Mouse (Mus musculus) CH12.LX (cell line): ENCODE results near the gene Gria4. TPM values are rescaled to one million over a fixed set of nuclear protein-coding genes. Genes with fewer than 3 reads are reported as not detected.

Source experiments
- DNase-seq: peaks from one replicate; pipeline ENCODE4 v3.0.0-alpha.2; 2013; ENCODE audit errors: extremely low read depth
- H3K27ac ChIP-seq: 2 replicates; pipeline ENCODE4 v1.5.1; 2012; ENCODE audit warnings: low read depth, mild to moderate bottlenecking, control low read depth, moderate library complexity; ENCODE audit not compliant: insufficient read depth
- H3K27me3 ChIP-seq: replicated peaks from 2 replicates; pipeline ENCODE3; 2012; ENCODE audit warnings: inconsistent platforms
- H3K36me3 ChIP-seq, 2 experiments: replicated peaks in 1 of 2; 2 replicates each; pipeline versions ENCODE3 to v1.6.1; 2012; ENCODE audit warnings: inconsistent platforms in 1 of 2, low read length in 1 of 2, mild to moderate bottlenecking in 1 of 2, mixed read lengths in 1 of 2, moderate library complexity in 1 of 2; ENCODE audit not compliant: control insufficient read depth in 1 of 2, insufficient read depth in 1 of 2
- H3K4me1 ChIP-seq, 2 experiments: 2 replicates each; pipeline ENCODE4 v1.6.1; 2012; ENCODE audit warnings: inconsistent platforms in 1 of 2, moderate library complexity in 1 of 2; ENCODE audit not compliant: insufficient read depth in 2 of 2, control insufficient read depth in 1 of 2
- H3K4me2 ChIP-seq: 2 replicates; pipeline ENCODE4 v1.6.1; 2012; ENCODE audit warnings: low read depth, mild to moderate bottlenecking, control low read depth; ENCODE audit not compliant: poor library complexity, insufficient read depth, severe bottlenecking
- H3K4me3 ChIP-seq, 3 experiments: fragments of 150-350 bp in 1 of 3; sonication (generic) in 1 of 3; replicated peaks in 1 of 3; 2 replicates each; pipeline versions ENCODE3 to v1.5.1; 2011 to 2012; ENCODE audit warnings: low read depth in 2 of 3, low read length in 2 of 3, mild to moderate bottlenecking in 2 of 3, moderate library complexity in 2 of 3, control low read depth in 1 of 3, improper control_type of control experiment in 1 of 3, inconsistent platforms in 1 of 3, mixed read lengths in 1 of 3; ENCODE audit not compliant: poor library complexity in 1 of 3
- H3K79me2 ChIP-seq: replicated peaks from 2 replicates; pipeline ENCODE4 v1.6.1; 2012; ENCODE audit warnings: mild to moderate bottlenecking, moderate library complexity; ENCODE audit not compliant: control insufficient read depth, poor library complexity, insufficient read depth, severe bottlenecking; ENCODE audit errors: extremely low read depth
- H3K9ac ChIP-seq: 2 replicates; pipeline ENCODE4 v1.6.1; 2012; ENCODE audit warnings: low read depth, mild to moderate bottlenecking, control low read depth, moderate library complexity; ENCODE audit not compliant: insufficient read depth
- H3K9me3 ChIP-seq: replicated peaks from 2 replicates; pipeline ENCODE3; 2012; ENCODE audit warnings: low read length, inconsistent platforms, mixed read lengths
- BHLHE40 ChIP-seq: IDR thresholded peaks from 2 replicates; pipeline ENCODE4 v1.6.1; 2011; ENCODE audit warnings: mild to moderate bottlenecking, low read depth, low read length, improper control_type of control experiment
- CHD2 ChIP-seq: IDR thresholded peaks from 2 replicates; pipeline ENCODE4 v1.6.1; 2011; ENCODE audit warnings: low read length, improper control_type of control experiment
- CTCF ChIP-seq, 2 experiments: IDR thresholded peaks in 1 of 2; conservative IDR thresholded peaks in 1 of 2; 2 replicates each; pipeline ENCODE4 v1.5.1; 2011 to 2012; ENCODE audit warnings: low read depth in 2 of 2, low read length in 2 of 2, improper control_type of control experiment in 1 of 2, inconsistent platforms in 1 of 2, mild to moderate bottlenecking in 1 of 2, moderate library complexity in 1 of 2
- E2F4 ChIP-seq: IDR thresholded peaks from 2 replicates; pipeline ENCODE4 v1.6.1; 2011; ENCODE audit warnings: low read depth, low read length, improper control_type of control experiment; ENCODE audit not compliant: insufficient replicate concordance
- ELF1 ChIP-seq: IDR thresholded peaks from 2 replicates; pipeline ENCODE4 v1.6.1; 2014; ENCODE audit warnings: low read depth, mild to moderate bottlenecking, inconsistent platforms, low read length, improper control_type of control experiment
- EP300 ChIP-seq: IDR thresholded peaks from 2 replicates; pipeline ENCODE4 v1.6.1; 2011; ENCODE audit warnings: low read length, improper control_type of control experiment
- ETS1 ChIP-seq: conservative IDR thresholded peaks from 2 replicates; pipeline ENCODE4 v1.6.1; 2012; ENCODE audit warnings: low read depth, mild to moderate bottlenecking, inconsistent platforms, low read length, improper control_type of control experiment, moderate library complexity
- GABPA ChIP-seq: IDR thresholded peaks from 2 replicates; pipeline ENCODE4 v1.6.1; 2012; ENCODE audit warnings: low read depth, low read length, improper control_type of control experiment, inconsistent platforms; ENCODE audit not compliant: insufficient replicate concordance
- IRF4 ChIP-seq: IDR thresholded peaks from 2 replicates; pipeline ENCODE4 v1.6.1; 2014; ENCODE audit warnings: low read depth, mild to moderate bottlenecking, inconsistent platforms, low read length, improper control_type of control experiment
- JUND ChIP-seq: conservative IDR thresholded peaks from 2 replicates; pipeline ENCODE4 v1.6.1; 2011; ENCODE audit warnings: low read depth, low read length, improper control_type of control experiment
- KAT2A ChIP-seq: IDR thresholded peaks from 2 replicates; pipeline ENCODE4 v1.6.1; 2012; ENCODE audit warnings: low read length, improper control_type of control experiment, inconsistent platforms; ENCODE audit not compliant: insufficient replicate concordance
- MAFK ChIP-seq: IDR thresholded peaks from 2 replicates; pipeline ENCODE4 v1.6.1; 2011; ENCODE audit warnings: low read length, improper control_type of control experiment; ENCODE audit not compliant: insufficient replicate concordance
- MAX ChIP-seq: IDR thresholded peaks from 2 replicates; pipeline ENCODE4 v1.6.1; 2011; ENCODE audit warnings: low read length, improper control_type of control experiment
- MAZ ChIP-seq: IDR thresholded peaks from 2 replicates; pipeline ENCODE4 v1.6.1; 2012; ENCODE audit warnings: low read depth, mild to moderate bottlenecking, inconsistent platforms, low read length, improper control_type of control experiment, moderate library complexity
- MEF2A ChIP-seq: IDR thresholded peaks from 2 replicates; pipeline ENCODE4 v1.6.1; 2014; ENCODE audit warnings: low read depth, mild to moderate bottlenecking, inconsistent platforms, low read length, improper control_type of control experiment, borderline replicate concordance
- NELFE ChIP-seq: IDR thresholded peaks from 2 replicates; pipeline ENCODE4 v1.6.1; 2011; ENCODE audit warnings: low read depth, low read length, improper control_type of control experiment
- PAX5 ChIP-seq: IDR thresholded peaks from 2 replicates; pipeline ENCODE4 v1.6.1; 2012; ENCODE audit warnings: low read length, inconsistent platforms, mixed read lengths
- POLR2A ChIP-seq: IDR thresholded peaks from 2 replicates; pipeline ENCODE4 v1.6.1; 2011; ENCODE audit warnings: low read depth, mild to moderate bottlenecking, improper control_type of control experiment, low read length
- POLR2AphosphoS2 ChIP-seq: IDR thresholded peaks from 2 replicates; pipeline ENCODE4 v1.6.1; 2011; ENCODE audit warnings: low read depth, low read length, improper control_type of control experiment
- RAD21 ChIP-seq: IDR thresholded peaks from 2 replicates; pipeline ENCODE4 v1.6.1; 2011; ENCODE audit warnings: low read depth, mild to moderate bottlenecking, low read length, improper control_type of control experiment, moderate library complexity
- SMC3 ChIP-seq: IDR thresholded peaks from 2 replicates; pipeline ENCODE4 v1.6.1; 2011; ENCODE audit warnings: low read depth, low read length, improper control_type of control experiment
- TBP ChIP-seq: conservative IDR thresholded peaks from 2 replicates; pipeline ENCODE4 v1.6.1; 2011; ENCODE audit warnings: low read depth, low read length, improper control_type of control experiment
- TCF12 ChIP-seq: IDR thresholded peaks from 2 replicates; pipeline ENCODE4 v1.6.1; 2014; ENCODE audit warnings: low read depth, mild to moderate bottlenecking, inconsistent platforms, low read length, improper control_type of control experiment
- USF1 ChIP-seq: IDR thresholded peaks from 2 replicates; pipeline ENCODE4 v1.6.1; 2014; ENCODE audit warnings: low read depth, mild to moderate bottlenecking, inconsistent platforms, low read length, improper control_type of control experiment
- ZC3H11A ChIP-seq: IDR thresholded peaks from 2 replicates; pipeline ENCODE4 v1.6.1; 2012; ENCODE audit warnings: low read depth, mild to moderate bottlenecking, inconsistent platforms, low read length, improper control_type of control experiment
- ZKSCAN1 ChIP-seq: IDR thresholded peaks from 2 replicates; pipeline ENCODE4 v1.6.1; 2012; ENCODE audit warnings: low read depth, inconsistent platforms, low read length, improper control_type of control experiment, borderline replicate concordance
- ZMIZ1 ChIP-seq: IDR thresholded peaks from 2 replicates; pipeline ENCODE4 v1.6.1; 2012; ENCODE audit warnings: low read depth, mild to moderate bottlenecking, inconsistent platforms, low read length, improper control_type of control experiment
- ZNF384 ChIP-seq: IDR thresholded peaks from 2 replicates; pipeline ENCODE4 v1.6.1; 2012; ENCODE audit warnings: low read depth, low read length, improper control_type of control experiment, inconsistent platforms
- dilution Hi-C: fragments of 300-500 bp; cut with MboI; formaldehyde crosslinking; loops from 2 replicates; pipeline ENCODE4 v1.14.3; 2020; ENCODE audit warnings: low sequenced_read_pairs; ENCODE audit not compliant: extremely low pct_unique_long_range_greater_than_20kb, extremely low pct_ligation_motif_present
- in situ Hi-C: fragments of 300-500 bp; cut with MboI; formaldehyde crosslinking; loops from 3 replicates; pipeline ENCODE4 v1.14.3; 2019; ENCODE audit warnings: low sequenced_read_pairs, low pct_ligation_motif_present, low pct_unique_long_range_greater_than_20kb, mixed read lengths
- polyA plus RNA-seq: library from polyadenylated mRNA; unstranded; fragments of >175 nt; gene quantifications from 2 replicates; pipeline ENCODE4 v1.2.1, GENCODE M21; 2012; ENCODE audit warnings: low read depth; ENCODE audit not compliant: insufficient read length
- total RNA-seq, 2 experiments: library from RNA; depleted of rRNA; stranded (reverse); fragments of 300-350 nt in 1 of 2; fragments of >200 nt in 1 of 2; gene quantifications; 2 replicates each; pipeline ENCODE4 v1.2.3; 2012 to 2014

Gria4 gene
- total and polyA plus RNA-seq, 3 experiments: not detected

GRCm38 (mm10) chr9:4662421-4662820, 133.6 kb downstream of the Gria4 start:
- no peaks in the 10 kb centered on the region for H3K36me3 ChIP-seq
- H3K9ac ChIP-seq: no peak overlapping the region
- H3K4me3 ChIP-seq: no peak overlapping the region
- in situ Hi-C loops (no loop called here), dilution Hi-C loops (no loop called here)
- TF ChIP-seq MEF2A (no peak), MAZ (no peak), GABPA (no peak), ZKSCAN1 (no peak), TCF12 (no peak), EP300 (no peak), ZNF384 (no peak), JUND (no peak), KAT2A (no peak), ZC3H11A (no peak), USF1 (no peak), POLR2AphosphoS2 (no peak), TBP (no peak), E2F4 (no peak), MAFK (no peak), MAX (no peak), CTCF (conservative IDR thresholded peaks at IDR 0.05 in 1 of 2, IDR thresholded peaks at IDR 0.05 in 1 of 2; ENCODE audit: low read depth in 2 of 2, low read length in 2 of 2) (no peak)
- H3K4me2 ChIP-seq: no peak overlapping the region
- H3K27ac ChIP-seq: no peak overlapping the region
- H3K27me3 ChIP-seq: no peaks in the 10 kb centered on the region
- H3K9me3 ChIP-seq: no peaks in the 10 kb centered on the region
- no peaks in the 10 kb centered on the region for H3K4me1 ChIP-seq
- H3K79me2 ChIP-seq: no peaks in the 10 kb centered on the region
- no peak for DNase-seq

DNA sequence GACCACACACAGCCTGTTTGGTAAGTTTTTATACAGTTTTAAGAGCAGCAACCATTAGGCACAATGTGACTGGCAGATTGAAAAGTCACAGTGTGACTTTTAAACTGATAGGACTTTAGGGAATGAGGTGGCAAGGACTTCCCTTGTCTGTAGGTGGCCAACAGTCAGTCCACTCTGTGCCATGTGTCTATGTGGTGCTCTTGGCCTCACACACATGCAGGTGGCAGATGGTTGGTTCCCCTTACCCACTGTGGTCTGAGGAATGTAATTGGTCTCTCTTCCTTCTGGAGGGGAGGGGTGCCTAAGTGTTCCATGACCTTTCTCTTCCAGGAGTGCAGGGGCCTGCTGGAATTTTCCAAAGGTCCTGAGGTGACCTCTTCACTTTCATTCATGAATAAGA, 137.1 kb downstream of the Gria4 start:
- TF ChIP-seq ZMIZ1 (no peak), BHLHE40 (no peak), PAX5 (no peak), RAD21 (no peak), NELFE (no peak), SMC3 (no peak), ELF1 (no peak), IRF4 (no peak), MAFK (no peak), MAX (no peak), POLR2A (no peak), ETS1 (no peak), CHD2 (no peak), GABPA (no peak)

More for the DNA sequence above, 137.1 kb downstream of the Gria4 start:
- H3K4me2 ChIP-seq: no peak overlapping the region
- H3K4me1 ChIP-seq: no peaks in the 10 kb centered on the region
- no peak overlapping the region for H3K4me3 ChIP-seq
- no peak for DNase-seq
- no peaks in the 10 kb centered on the region for H3K79me2 ChIP-seq
- dilution Hi-C loops (no loop called here), in situ Hi-C loops (no loop called here)
- no peak overlapping the region for H3K9ac ChIP-seq
- H3K27me3 ChIP-seq: no peaks in the 10 kb centered on the region
- H3K27ac ChIP-seq: no peak overlapping the region
- no peaks in the 10 kb centered on the region for H3K36me3 ChIP-seq
- no peaks in the 10 kb centered on the region for H3K9me3 ChIP-seq
